Comparison of ENCODE assay signal across 10 mouse cellular contexts in genomic region chr1:68973355-68974127, GRCm38 (mm10).
DNase-seq lines count a peak whose midpoint lies in the region; ATAC-seq and TF ChIP-seq lines count a peak whose summit lies in the region.
"Had no signal": no experiment of that assay in that cellular context is flagged by ENCODE, and none has a peak within 500 bp of the region (broad histone marks: within the 10 kb centered on the region; RNA-seq: fewer than 3 reads in every experiment).

No protein-coding gene starts in this region.

- TF ChIP-seq CTCF in heart, adult 2 months (IDR thresholded peaks at IDR 0.05) = no peak
- no peak for TF ChIP-seq CTCF in Patski (IDR thresholded peaks at IDR 0.05)

- no peak for TF ChIP-seq POLR2A in heart, adult 2 months (IDR thresholded peaks at IDR 0.05; ENCODE audit: insufficient read depth, low read depth, low read length)

- H3K4me2 ChIP-seq in heart, embryonic 11.5 days = no peak overlapping the region
- H3K4me2 ChIP-seq in forebrain, embryonic 11.5 days (ENCODE audit: low read depth, low read length, severe bottlenecking) = no peak overlapping the region

- no peak for ATAC-seq in heart, embryonic 11.5 days (replicated peaks; ENCODE audit: insufficient number of reproducible peaks, low FRiP score, low TSS enrichment)
- no peak for ATAC-seq in Patski
- ATAC-seq in forebrain, embryonic 11.5 days (replicated peaks; ENCODE audit: low FRiP score) = no peak

- CTCF ChIA-PET in Patski (lab: Charles Lee) = interaction anchor here (2.4 kb wide), 1 partner anchor 49 kb away, joined by 5 read pairs; no protein-coding TSS in a partner anchor

- H3K79me2 ChIP-seq in heart, adult 2 months (replicated peaks; ENCODE audit: control insufficient read depth, insufficient read depth, low read length) = no peaks in the 10 kb centered on the region

- H3K27ac ChIP-seq in heart, adult 2 months = peak overlapping the region; percentile 85
- no peak overlapping the region for H3K27ac ChIP-seq in heart, embryonic 11.5 days (ENCODE audit: low read depth, low read length)
- H3K27ac ChIP-seq in forebrain, embryonic 11.5 days (ENCODE audit: low read depth, low read length) = no peak overlapping the region
- H3K27ac ChIP-seq: liver, embryonic 14.5 days had no signal

- no peaks in the 10 kb centered on the region for H3K4me1 ChIP-seq in heart, adult 2 months (ENCODE audit: control insufficient read depth, insufficient read depth, low read length)
- no peaks in the 10 kb centered on the region for H3K4me1 ChIP-seq in heart, embryonic 11.5 days (ENCODE audit: control insufficient read depth, insufficient read depth, low read length)
- H3K4me1 ChIP-seq in forebrain, embryonic 11.5 days (replicated peaks; ENCODE audit: control insufficient read depth, insufficient read depth, low read length) = no peaks in the 10 kb centered on the region

- intact Hi-C loops in heart, adult 2 months (cut with DNase I) = no loop called here

- no peaks in the 10 kb centered on the region for H3K36me3 ChIP-seq in heart, adult 2 months (ENCODE audit: control insufficient read depth, insufficient read depth, low read length)
- H3K36me3 ChIP-seq in heart, embryonic 11.5 days (ENCODE audit: control insufficient read depth, insufficient read depth, low read length) = no peaks in the 10 kb centered on the region
- H3K36me3 ChIP-seq in forebrain, embryonic 11.5 days (ENCODE audit: control insufficient read depth, insufficient read depth, low read length) = no peaks in the 10 kb centered on the region

- POLR2A ChIA-PET in Patski (lab: Charles Lee) = interaction anchor here (0.9 to 1.2 kb wide), 3 partner anchors 19 to 61 kb away, joined by 3 read pairs; no protein-coding TSS in a partner anchor

- 49% methylated on average over 5 of the region's 5 CpGs for WGBS in heart, adult 2 months
- 73% methylated on average over 5 of the region's 5 CpGs for WGBS in heart, embryonic 11.5 days (ENCODE audit: insufficient replicate concordance)
- WGBS in forebrain, embryonic 11.5 days = 80% methylated on average over 5 of the region's 5 CpGs

- H3K9ac ChIP-seq in heart, adult 2 months (ENCODE audit: low read depth, low read length) = peak overlapping the region; percentile 38
- H3K9ac ChIP-seq in heart, embryonic 11.5 days (ENCODE audit: low read depth, low read length) = no peak overlapping the region
- no peak overlapping the region for H3K9ac ChIP-seq in forebrain, embryonic 11.5 days (ENCODE audit: low read length)
- H3K9ac ChIP-seq: liver, embryonic 14.5 days had no signal

- TF ChIP-seq EP300 in heart, adult 2 months (IDR thresholded peaks at IDR 0.05; ENCODE audit: insufficient read depth, low read depth, low read length) = no peak

- peak overlapping the region; percentile 5; the same call in 1 of the 2 replicates for H3K4me3 ChIP-seq in heart, adult 2 months
- H3K4me3 ChIP-seq in heart, embryonic 11.5 days (ENCODE audit: low read depth, low read length) = no peak overlapping the region
- no peak overlapping the region for H3K4me3 ChIP-seq in forebrain, embryonic 11.5 days (ENCODE audit: low read depth, low read length)

- in situ Hi-C loops in Patski (cut with MboI; ENCODE audit: low pct_unique_long_range_greater_than_20kb) = no loop called here

- no peaks in the 10 kb centered on the region for H3K9me3 ChIP-seq in heart, embryonic 11.5 days (replicated peaks; ENCODE audit: control insufficient read depth, low read length)
- H3K9me3 ChIP-seq in forebrain, embryonic 11.5 days (ENCODE audit: control insufficient read depth, low read length) = no peaks in the 10 kb centered on the region

- peak in 1 of 2 experiments; percentile 42 for DNase-seq in heart, adult 2 months
- DNase-seq in Patski (ENCODE audit: low read depth, low spot score) = peak; percentile 25
- DNase-seq in heart, adult 9 months (ENCODE audit: low spot score in 2 of 2) = peak; percentile 36 to 61
- DNase-seq in kidney, postnatal 36 days = peak; percentile 62 to 88
- no peak for DNase-seq in layer of hippocampus, adult 18-20 months (ENCODE audit: low spot score in 2 of 2)
- no peak for DNase-seq in forebrain, embryonic 11.5 days (ENCODE audit: low spot score)
- DNase-seq in right cerebral cortex, postnatal 25 days = no peak
- DNase-seq: thymus, postnatal 4 days had no signal

- no peaks in the 10 kb centered on the region for H3K27me3 ChIP-seq in heart, adult 2 months (ENCODE audit: control insufficient read depth, insufficient read depth, low read length)
- no peaks in the 10 kb centered on the region for H3K27me3 ChIP-seq in heart, embryonic 11.5 days (ENCODE audit: control insufficient read depth, insufficient read depth, low read length)
- H3K27me3 ChIP-seq in Patski = no peaks in the 10 kb centered on the region
- no peaks in the 10 kb centered on the region for H3K27me3 ChIP-seq in forebrain, embryonic 11.5 days (ENCODE audit: control insufficient read depth, insufficient read depth, low read length)

Comparison
In these comparisons a context has a peak if more than half of its experiments do, and no peak if none do; other contexts are left out.
1. DNase-seq: peak in Patski (single experiment), heart, adult 9 months (2 of 2) and kidney, postnatal 36 days (2 of 2); none in layer of hippocampus, adult 18-20 months (0 of 2), forebrain, embryonic 11.5 days (single experiment) and right cerebral cortex, postnatal 25 days (single experiment).